Mouse (Mus musculus): Measurements from ENCODE around the gene Gm21976. TPM values are rescaled to one million over a fixed set of nuclear protein-coding genes. Genes with fewer than 3 reads are reported as not detected.
A peak's percentile ranks its signal among the peaks of the same experiment; 100 is the strongest.

The Gm21976 gene
- polyA plus RNA-seq, 1 experiment from 2014 or later = not detected

- Histone ChIP-seq H3K4me2 (replicated peaks; ENCODE audit: low read depth) (peak overlapping the region; percentile 75), H3K27ac (replicated peaks) (peak overlapping the region; percentile 92), H3K4me1 (replicated peaks; ENCODE audit: control insufficient read depth, insufficient read depth) (no peaks in the 10 kb centered on the region; the same call in 1 of the 2 replicates), H3K36me3 (ENCODE audit: control insufficient read depth, insufficient read depth, low read length) (peaks cover 12% of the 10 kb centered on the region), H3K9ac (ENCODE audit: low read length) (peak overlapping the region; percentile 89), H3K4me3 (ENCODE audit: low read depth, low read length) (peak overlapping the region; percentile 86), H3K9me3 (ENCODE audit: control insufficient read depth, low read length) (no peaks in the 10 kb centered on the region), H3K27me3 (ENCODE audit: control insufficient read depth, insufficient read depth, low read length) (no peaks in the 10 kb centered on the region)
- ATAC-seq (ENCODE audit: low FRiP score, low TSS enrichment) = no peak
- 2% methylated on average over 16 of the region's 16 CpGs for WGBS
- TF ChIP-seq EP300 (optimal IDR thresholded peaks at IDR 0.05) (no peak), CTCF (IDR thresholded peaks at IDR 0.05; ENCODE audit: low read depth) (no peak)
- no peak for DNase-seq (ENCODE audit: low spot score)
Measured at GRCm38 (mm10) chr13:98263458-98263987, 16.2 kb upstream of the Gm21976 start.

DNA sequence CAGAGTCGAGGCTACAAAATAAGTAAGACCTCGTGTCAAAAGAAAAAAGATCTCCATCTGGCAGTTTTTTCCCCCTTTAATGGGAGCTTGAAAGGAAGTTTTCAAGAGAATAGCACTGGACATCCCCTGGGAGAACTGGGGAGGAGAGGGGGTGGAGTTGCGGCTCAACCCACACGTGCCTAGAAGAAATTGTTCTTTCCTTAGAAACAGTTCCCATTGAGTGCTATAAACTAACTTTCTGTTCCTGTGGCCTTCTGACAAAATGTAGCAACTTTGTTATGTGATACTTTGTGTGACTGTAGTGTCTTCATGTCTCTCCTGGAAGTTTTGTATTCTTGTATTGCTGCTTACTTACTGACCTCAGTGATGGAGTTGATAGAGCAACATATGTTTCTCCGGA lies 15.6 kb upstream of the Gm21976 start:
- H3K9ac ChIP-seq (ENCODE audit: low read length) = no peak overlapping the region

DNA sequence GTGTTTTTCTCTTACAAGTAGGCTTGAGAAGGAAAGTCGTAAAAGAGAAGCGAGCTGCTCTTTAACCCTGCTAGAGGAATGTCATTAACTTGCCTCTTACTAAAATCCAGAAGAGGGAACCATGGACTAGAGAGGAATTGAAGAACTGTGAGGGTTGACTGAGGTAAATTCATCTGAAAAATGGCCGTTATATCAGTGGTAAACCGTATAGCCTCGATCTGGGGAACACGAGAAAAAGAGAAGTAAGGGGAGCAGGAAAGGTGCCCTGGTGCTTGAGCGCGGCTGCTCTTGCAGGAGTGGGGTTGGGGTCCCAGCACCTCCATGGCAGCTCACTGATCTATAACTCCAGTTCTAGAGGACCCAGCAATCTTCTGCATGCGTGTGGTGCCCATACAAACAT lies 5.7 kb upstream of the Gm21976 start:
- Histone ChIP-seq H3K36me3 (ENCODE audit: control insufficient read depth, insufficient read depth, low read length) (peaks cover 25% of the 10 kb centered on the region), H3K27me3 (ENCODE audit: control insufficient read depth, insufficient read depth, low read length) (no peaks in the 10 kb centered on the region), H3K4me2 (replicated peaks; ENCODE audit: low read depth) (no peak overlapping the region), H3K9me3 (ENCODE audit: control insufficient read depth, low read length) (no peaks in the 10 kb centered on the region), H3K27ac (replicated peaks) (no peak overlapping the region), H3K4me1 (replicated peaks; ENCODE audit: control insufficient read depth, insufficient read depth) (no peaks in the 10 kb centered on the region), H3K4me3 (ENCODE audit: low read depth, low read length) (no peak overlapping the region), H3K9ac (ENCODE audit: low read length) (no peak overlapping the region)
- ATAC-seq (ENCODE audit: low FRiP score, low TSS enrichment) (no peak), DNase-seq (ENCODE audit: low spot score) (no peak)
- TF ChIP-seq EP300 (optimal IDR thresholded peaks at IDR 0.05) (no peak), CTCF (IDR thresholded peaks at IDR 0.05; ENCODE audit: low read depth) (no peak)
- 90% methylated on average over 9 of the region's 9 CpGs for WGBS

More for the DNA sequence above, 15.6 kb upstream of the Gm21976 start:
- 25% methylated on average over 5 of the region's 5 CpGs for WGBS
- ATAC-seq (ENCODE audit: low FRiP score, low TSS enrichment) (no peak), DNase-seq (ENCODE audit: low spot score) (no peak)
- TF ChIP-seq CTCF (IDR thresholded peaks at IDR 0.05; ENCODE audit: low read depth) (no peak), EP300 (optimal IDR thresholded peaks at IDR 0.05) (no peak)
- H3K9me3 ChIP-seq (ENCODE audit: control insufficient read depth, low read length) = no peaks in the 10 kb centered on the region
- no peaks in the 10 kb centered on the region; the same call in 1 of the 2 replicates for H3K4me1 ChIP-seq (replicated peaks; ENCODE audit: control insufficient read depth, insufficient read depth)
- no peak overlapping the region for H3K27ac ChIP-seq (replicated peaks)
- H3K27me3 ChIP-seq (ENCODE audit: control insufficient read depth, insufficient read depth, low read length) = no peaks in the 10 kb centered on the region
- peaks cover 16% of the 10 kb centered on the region for H3K36me3 ChIP-seq (ENCODE audit: control insufficient read depth, insufficient read depth, low read length)
- peak overlapping the region; percentile 86 for H3K4me3 ChIP-seq (ENCODE audit: low read depth, low read length)
- peak overlapping the region; percentile 75 for H3K4me2 ChIP-seq (replicated peaks; ENCODE audit: low read depth)

DNA sequence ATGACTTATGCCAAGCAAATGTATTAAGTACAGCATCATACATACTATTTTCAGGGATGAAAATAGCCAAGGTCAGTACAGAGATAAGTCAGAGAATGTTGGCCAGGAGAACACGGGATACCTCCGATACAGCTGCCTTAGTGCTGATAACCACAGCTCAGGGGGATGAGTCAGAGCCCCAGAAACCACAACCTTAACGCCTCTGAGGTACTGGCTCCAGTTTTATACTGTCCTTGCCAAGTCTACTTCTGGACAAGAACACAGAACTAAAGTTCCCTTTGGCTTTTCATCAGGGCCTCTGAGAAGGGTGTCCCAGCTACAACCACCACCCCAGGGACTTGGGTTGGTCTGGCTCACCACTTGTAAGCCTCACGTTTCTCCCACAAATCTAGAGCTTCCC lies 4.0 kb upstream of the Gm21976 start:
- Histone ChIP-seq H3K4me2 (replicated peaks; ENCODE audit: low read depth) (no peak overlapping the region), H3K4me1 (replicated peaks; ENCODE audit: control insufficient read depth, insufficient read depth) (no peaks in the 10 kb centered on the region), H3K27me3 (ENCODE audit: control insufficient read depth, insufficient read depth, low read length) (no peaks in the 10 kb centered on the region), H3K9ac (ENCODE audit: low read length) (no peak overlapping the region), H3K27ac (replicated peaks) (no peak overlapping the region), H3K4me3 (ENCODE audit: low read depth, low read length) (no peak overlapping the region), H3K9me3 (ENCODE audit: control insufficient read depth, low read length) (no peaks in the 10 kb centered on the region), H3K36me3 (ENCODE audit: control insufficient read depth, insufficient read depth, low read length) (peaks cover 21% of the 10 kb centered on the region)
- no peak for DNase-seq (ENCODE audit: low spot score)
- no peak for ATAC-seq (ENCODE audit: low FRiP score, low TSS enrichment)
- WGBS = 66% methylated on average over 4 of the region's 4 CpGs
- TF ChIP-seq CTCF (IDR thresholded peaks at IDR 0.05; ENCODE audit: low read depth) (no peak), EP300 (optimal IDR thresholded peaks at IDR 0.05) (no peak)

GRCm38 (mm10) chr13:98276253-98276652 lies 3.4 kb upstream of the Gm21976 start:
- Histone ChIP-seq H3K9me3 (ENCODE audit: control insufficient read depth, low read length) (no peaks in the 10 kb centered on the region), H3K36me3 (ENCODE audit: control insufficient read depth, insufficient read depth, low read length) (peaks cover 17% of the 10 kb centered on the region), H3K9ac (ENCODE audit: low read length) (no peak overlapping the region), H3K27ac (replicated peaks) (no peak overlapping the region), H3K4me2 (replicated peaks; ENCODE audit: low read depth) (no peak overlapping the region), H3K27me3 (ENCODE audit: control insufficient read depth, insufficient read depth, low read length) (no peaks in the 10 kb centered on the region), H3K4me1 (replicated peaks; ENCODE audit: control insufficient read depth, insufficient read depth) (no peaks in the 10 kb centered on the region), H3K4me3 (ENCODE audit: low read depth, low read length) (no peak overlapping the region)
- DNase-seq (ENCODE audit: low spot score) (no peak), ATAC-seq (ENCODE audit: low FRiP score, low TSS enrichment) (no peak)
- TF ChIP-seq CTCF (IDR thresholded peaks at IDR 0.05; ENCODE audit: low read depth) = no peak
- no peak for TF ChIP-seq EP300 (optimal IDR thresholded peaks at IDR 0.05)
- 87% methylated on average over 7 of the region's 7 CpGs for WGBS

DNA sequence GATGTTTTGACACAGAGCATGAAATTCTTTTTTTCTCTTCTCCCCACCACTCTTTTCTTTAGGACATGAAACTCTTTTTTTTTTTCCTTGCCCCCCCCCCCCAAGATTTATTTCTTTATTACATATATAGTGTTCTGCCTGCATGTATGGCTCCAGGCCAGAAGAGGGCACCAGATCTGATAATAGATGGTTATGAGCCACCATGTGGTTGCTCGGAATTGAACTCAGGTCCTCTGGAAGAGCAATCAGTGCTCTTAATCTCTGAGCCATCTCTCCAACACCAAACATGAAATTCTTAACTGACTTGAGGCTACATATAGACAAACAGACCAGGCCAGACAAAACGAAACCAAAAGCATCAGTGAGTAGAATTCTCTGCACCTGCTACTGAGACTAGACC lies 2.2 kb upstream of the Gm21976 start:
- ATAC-seq (ENCODE audit: low FRiP score, low TSS enrichment) (no peak), DNase-seq (ENCODE audit: low spot score) (no peak)
- Histone ChIP-seq H3K36me3 (ENCODE audit: control insufficient read depth, insufficient read depth, low read length) (peaks cover 8% of the 10 kb centered on the region; the same call in 1 of the 2 replicates), H3K9me3 (ENCODE audit: control insufficient read depth, low read length) (no peaks in the 10 kb centered on the region), H3K4me2 (replicated peaks; ENCODE audit: low read depth) (no peak overlapping the region), H3K27me3 (ENCODE audit: control insufficient read depth, insufficient read depth, low read length) (no peaks in the 10 kb centered on the region), H3K27ac (replicated peaks) (no peak overlapping the region), H3K9ac (ENCODE audit: low read length) (no peak overlapping the region), H3K4me3 (ENCODE audit: low read depth, low read length) (no peak overlapping the region), H3K4me1 (replicated peaks; ENCODE audit: control insufficient read depth, insufficient read depth) (no peaks in the 10 kb centered on the region)
- WGBS = 84% methylated on average over 2 of the region's 2 CpGs
- TF ChIP-seq CTCF (IDR thresholded peaks at IDR 0.05; ENCODE audit: low read depth) = peak; percentile 42; the same call in 1 of the 2 replicates
- no peak for TF ChIP-seq EP300 (optimal IDR thresholded peaks at IDR 0.05)
